Mouse (Mus musculus): Measurements from ENCODE around the gene Gm4763. TPM values are rescaled to one million over a fixed set of nuclear protein-coding genes. Genes with fewer than 3 reads are reported as not detected.

The Gm4763 gene
- polyA plus RNA-seq, 1 experiment from 2014 or later, result not detected

DNA sequence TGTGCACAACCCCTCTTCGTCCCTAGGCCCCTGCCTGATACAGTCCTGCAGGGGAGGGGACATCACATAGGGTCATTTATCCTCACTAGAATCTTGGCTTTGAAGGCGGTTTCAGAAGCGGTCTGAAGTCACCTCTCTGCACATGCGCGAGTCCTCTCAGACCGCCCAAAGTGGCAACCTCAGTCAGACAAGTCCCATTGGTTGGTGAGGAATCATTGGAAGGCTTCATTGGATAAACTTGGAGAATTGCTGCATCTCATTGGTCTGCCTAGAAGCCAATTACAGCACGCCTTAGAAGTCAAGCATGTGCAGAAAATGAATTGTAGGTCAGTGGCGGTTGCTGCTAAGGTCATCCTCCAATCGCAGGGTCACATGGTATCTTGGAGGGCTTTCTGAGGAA lies 50.1 kb downstream of the Gm4763 start, which contains the start of gene Tex101:
Gene Tex101 (minus strand): TSS at position 101 of the 400 bp plus-strand sequence.
- H3K27me3 ChIP-seq (ENCODE audit: insufficient read depth, low read length), result no peaks in the 10 kb centered on the region
- no peak within 1 kb of the TSS for H3K4me2 ChIP-seq (ENCODE audit: low read depth, low read length)
- 75% methylated on average over 9 of the region's 9 CpGs for WGBS (ENCODE audit: insufficient replicate concordance)
- no peaks in the 10 kb centered on the region for H3K36me3 ChIP-seq (replicated peaks; ENCODE audit: insufficient read depth, low read length)
- H3K27ac ChIP-seq (ENCODE audit: low read depth), result no peak within 1 kb of the TSS
- DNase-seq (no peak), ATAC-seq (no peak)
- H3K4me1 ChIP-seq (ENCODE audit: insufficient read depth), result no peaks in the 10 kb centered on the region
- H3K4me3 ChIP-seq (ENCODE audit: low read depth, low read length), result no peak within 1 kb of the TSS
- no peaks in the 10 kb centered on the region for H3K9me3 ChIP-seq (ENCODE audit: low read length)
- H3K9ac ChIP-seq (replicated peaks), result no peak within 1 kb of the TSS
- TF ChIP-seq EP300 (IDR thresholded peaks at IDR 0.05; ENCODE audit: low read depth), result no peak
- TF ChIP-seq CTCF (IDR thresholded peaks at IDR 0.05; ENCODE audit: low read depth), result no peak

DNA sequence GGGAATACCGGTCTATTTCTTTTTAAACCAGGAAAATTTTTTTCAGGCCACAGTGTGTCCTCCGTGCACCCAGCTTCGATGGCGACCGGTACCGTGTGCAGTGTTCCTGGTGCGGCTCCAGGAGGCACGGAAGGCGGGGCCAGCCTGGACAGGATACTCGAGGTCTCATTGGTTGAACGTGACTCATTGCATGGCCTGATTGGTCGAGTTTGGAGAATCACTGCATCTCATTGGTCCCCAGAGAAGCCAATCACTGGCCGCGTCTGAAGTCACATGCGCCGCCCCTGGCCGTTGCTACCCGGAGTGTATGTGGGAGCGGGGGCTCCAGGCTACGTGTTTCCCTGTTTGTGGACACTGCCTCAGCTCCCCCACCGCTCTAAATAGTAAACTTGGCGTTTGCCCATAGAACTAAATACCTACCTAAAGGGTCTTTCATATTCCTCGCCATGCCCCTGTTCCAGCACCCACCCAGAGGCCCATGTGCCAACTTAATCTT lies 54.7 kb downstream of the Gm4763 start:
- no peaks in the 10 kb centered on the region for H3K36me3 ChIP-seq (replicated peaks; ENCODE audit: insufficient read depth, low read length)
- no peak overlapping the region for H3K4me2 ChIP-seq (ENCODE audit: low read depth, low read length)
- no peak overlapping the region for H3K4me3 ChIP-seq (ENCODE audit: low read depth, low read length)
- no peaks in the 10 kb centered on the region for H3K9me3 ChIP-seq (ENCODE audit: low read length)
- H3K4me1 ChIP-seq (ENCODE audit: insufficient read depth), result no peaks in the 10 kb centered on the region
- H3K27me3 ChIP-seq (ENCODE audit: insufficient read depth, low read length), result no peaks in the 10 kb centered on the region
- DNase-seq, result no peak
- no peak overlapping the region for H3K9ac ChIP-seq (replicated peaks)
- TF ChIP-seq CTCF (IDR thresholded peaks at IDR 0.05; ENCODE audit: low read depth) (no peak), EP300 (IDR thresholded peaks at IDR 0.05; ENCODE audit: low read depth) (no peak)
- no peak for ATAC-seq
- 86% methylated on average over 23 of the region's 23 CpGs for WGBS (ENCODE audit: insufficient replicate concordance)
- no peak overlapping the region for H3K27ac ChIP-seq (ENCODE audit: low read depth)

Other genes starting within 250 kb of the Gm4763 start
- 0.17 and 0.46 TPM in 2 replicates for gene Cadm4, start 244.9 kb downstream of the Gm4763 start, polyA plus RNA-seq (2015; fragmentation: Nextera tagmentation; extraction: Ambion mirVana)
- gene Zfp428, start 219.9 kb downstream of the Gm4763 start, polyA plus RNA-seq (2015; fragmentation: Nextera tagmentation; extraction: Ambion mirVana), result 3.3 and 4.1 TPM in 2 replicates
- not detected in 2 replicates for gene AC161166.1, start 214.5 kb downstream of the Gm4763 start, polyA plus RNA-seq (2015; fragmentation: Nextera tagmentation; extraction: Ambion mirVana)
- gene Irgq, start 196.2 kb downstream of the Gm4763 start, polyA plus RNA-seq (2015; fragmentation: Nextera tagmentation; extraction: Ambion mirVana), result 1.3 and 1.6 TPM in 2 replicates
- gene Pinlyp, start 180.8 kb downstream of the Gm4763 start, polyA plus RNA-seq (2015; fragmentation: Nextera tagmentation; extraction: Ambion mirVana), result 0.13 TPM in 1 of 2 replicates, not detected in the other
- 17.9 and 18.0 TPM in 2 replicates for gene Xrcc1, start 180.6 kb downstream of the Gm4763 start, polyA plus RNA-seq (2015; fragmentation: Nextera tagmentation; extraction: Ambion mirVana)
- gene Ethe1, start 139.4 kb downstream of the Gm4763 start, polyA plus RNA-seq (2015; fragmentation: Nextera tagmentation; extraction: Ambion mirVana), result 39.7 and 40.9 TPM in 2 replicates
- gene Zfp575, start 139.3 kb downstream of the Gm4763 start, polyA plus RNA-seq (2015; fragmentation: Nextera tagmentation; extraction: Ambion mirVana), result 0.13 and 0.15 TPM in 2 replicates
- 0.12 and 0.25 TPM in 2 replicates for gene Phldb3, start 116.1 kb downstream of the Gm4763 start, polyA plus RNA-seq (2015; fragmentation: Nextera tagmentation; extraction: Ambion mirVana)
- gene Lypd3, start 90.4 kb downstream of the Gm4763 start, polyA plus RNA-seq (2015; fragmentation: Nextera tagmentation; extraction: Ambion mirVana), result not detected in 2 replicates
- gene Tex101, start 50.2 kb downstream of the Gm4763 start, polyA plus RNA-seq (2015; fragmentation: Nextera tagmentation; extraction: Ambion mirVana), result not detected in 2 replicates
- not detected in 2 replicates for gene BC049730, start 17.7 kb downstream of the Gm4763 start, polyA plus RNA-seq (2015; fragmentation: Nextera tagmentation; extraction: Ambion mirVana)
- 18.9 and 20.5 TPM in 2 replicates for gene Cd177, start 33.4 kb upstream of the Gm4763 start, polyA plus RNA-seq (2015; fragmentation: Nextera tagmentation; extraction: Ambion mirVana)
- gene Ceacam10, start 50.3 kb upstream of the Gm4763 start, polyA plus RNA-seq (2015; fragmentation: Nextera tagmentation; extraction: Ambion mirVana), result 5.0 and 5.3 TPM in 2 replicates
- gene Gm9844, start 135.3 kb upstream of the Gm4763 start, polyA plus RNA-seq (2015; fragmentation: Nextera tagmentation; extraction: Ambion mirVana), result 1.6 and 2.7 TPM in 2 replicates
- gene Lypd4, start 143.0 kb upstream of the Gm4763 start, polyA plus RNA-seq (2015; fragmentation: Nextera tagmentation; extraction: Ambion mirVana), result not detected in 2 replicates
- gene Dmrtc2, start 143.1 kb upstream of the Gm4763 start, polyA plus RNA-seq (2015; fragmentation: Nextera tagmentation; extraction: Ambion mirVana), result not detected in 2 replicates
- gene Rps19, start 157.5 kb upstream of the Gm4763 start, polyA plus RNA-seq (2015; fragmentation: Nextera tagmentation; extraction: Ambion mirVana), result 1,140 and 1,164 TPM in 2 replicates
- gene Cd79a, start 170.5 kb upstream of the Gm4763 start, polyA plus RNA-seq (2015; fragmentation: Nextera tagmentation; extraction: Ambion mirVana), result 32.0 and 34.0 TPM in 2 replicates
- gene Arhgef1, start 176.0 kb upstream of the Gm4763 start, polyA plus RNA-seq (2015; fragmentation: Nextera tagmentation; extraction: Ambion mirVana), result 30.2 and 30.4 TPM in 2 replicates
- not detected in 2 replicates for gene Gm4881, start 217.6 kb upstream of the Gm4763 start, polyA plus RNA-seq (2015; fragmentation: Nextera tagmentation; extraction: Ambion mirVana)
- 88.2 and 92.7 TPM in 2 replicates for gene Rabac1, start 245.8 kb upstream of the Gm4763 start, polyA plus RNA-seq (2015; fragmentation: Nextera tagmentation; extraction: Ambion mirVana)

Measured in liver, postnatal 0 days (tissue).